ENCODE assay signal across 26 mouse cellular contexts in the genomic region with DNA sequence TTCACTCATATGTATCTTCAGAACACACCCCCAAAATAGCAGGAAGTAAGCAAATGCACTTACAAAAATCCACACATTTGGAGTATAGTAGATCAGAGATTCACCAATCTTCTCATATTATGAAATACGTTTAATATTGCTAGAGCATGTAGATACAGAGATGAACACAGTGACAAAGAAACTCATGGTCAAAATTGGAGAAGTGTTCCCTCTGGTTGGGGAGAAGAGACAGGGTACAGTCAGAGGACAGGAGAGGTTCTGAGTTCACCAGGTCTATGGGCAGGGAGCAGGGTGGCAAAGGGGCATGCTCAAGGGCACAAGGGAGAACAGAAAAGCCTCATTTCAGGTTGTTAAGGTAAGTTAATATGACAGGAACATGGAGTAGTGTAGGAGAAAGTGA.
DNase-seq lines count a peak whose midpoint lies in the region; ATAC-seq and TF ChIP-seq lines count a peak whose summit lies in the region.
"Had no signal": no experiment of that assay in that cellular context is flagged by ENCODE, and none has a peak within 500 bp of the region (broad histone marks: within the 10 kb centered on the region; RNA-seq: fewer than 3 reads in every experiment).

No protein-coding gene starts in this region.

- no peak for TF ChIP-seq POLR2A in bone marrow macrophage, adult 2 months (IDR thresholded peaks at IDR 0.05; ENCODE audit: borderline replicate concordance, low read depth, low read length)

- peak; percentile 58 for ATAC-seq in granulocyte monocyte progenitor cell, adult 5-6 weeks (replicated peaks; ENCODE audit: poor library complexity, severe bottlenecking)
- ATAC-seq in forebrain, embryonic 11.5 days (replicated peaks; ENCODE audit: low FRiP score): no peak
- ATAC-seq: activated CD4-positive, CD25-positive, alpha-beta regulatory T cell, adult 4 months; CD4-positive, CD25-positive, alpha-beta regulatory T cell, adult 4 months; forebrain, embryonic 16.5 days; hindbrain, embryonic 16.5 days; intestine, embryonic 15.5 days had no signal

- no peak overlapping the region for H3K9ac ChIP-seq in forebrain, embryonic 11.5 days (ENCODE audit: low read length)
- H3K9ac ChIP-seq: embryonic facial prominence, embryonic 12.5 days; embryonic facial prominence, embryonic 15.5 days; forebrain, embryonic 12.5 days; hindbrain, embryonic 13.5 days; intestine, embryonic 15.5 days had no signal

- TF ChIP-seq CTCF in bone marrow macrophage, adult 2 months (IDR thresholded peaks at IDR 0.05; ENCODE audit: low read depth, low read length): no peak

- H3K36me3 ChIP-seq in megakaryocyte, embryonic 14.5 days (replicated peaks; ENCODE audit: low read length): no peaks in the 10 kb centered on the region
- no peaks in the 10 kb centered on the region for H3K36me3 ChIP-seq in forebrain, embryonic 11.5 days (ENCODE audit: control insufficient read depth, insufficient read depth, low read length)
- H3K36me3 ChIP-seq: embryonic facial prominence, embryonic 12.5 days; embryonic facial prominence, embryonic 15.5 days; forebrain, embryonic 12.5 days; hindbrain, embryonic 13.5 days; intestine, embryonic 15.5 days had no signal

- no peak overlapping the region for H3K4me2 ChIP-seq in forebrain, embryonic 11.5 days (ENCODE audit: low read depth, low read length, severe bottlenecking)
- H3K4me2 ChIP-seq: embryonic facial prominence, embryonic 12.5 days; embryonic facial prominence, embryonic 15.5 days; forebrain, embryonic 12.5 days; heart, embryonic 11.5 days; hindbrain, embryonic 13.5 days; intestine, embryonic 15.5 days had no signal

- H3K27ac ChIP-seq in bone marrow macrophage, adult 2 months (ENCODE audit: insufficient read depth, low read depth, low read length): peak overlapping the region; percentile 5
- H3K27ac ChIP-seq in forebrain, embryonic 11.5 days (ENCODE audit: low read depth, low read length): no peak overlapping the region
- H3K27ac ChIP-seq: embryonic facial prominence, embryonic 12.5 days; embryonic facial prominence, embryonic 15.5 days; forebrain, embryonic 12.5 days; gastrocnemius, adult 2 months; heart, adult 2 months; hindbrain, embryonic 13.5 days; intestine, embryonic 15.5 days had no signal

- H3K27me3 ChIP-seq in megakaryocyte, embryonic 14.5 days (replicated peaks): no peaks in the 10 kb centered on the region
- H3K27me3 ChIP-seq in forebrain, embryonic 11.5 days (ENCODE audit: control insufficient read depth, insufficient read depth, low read length): no peaks in the 10 kb centered on the region
- H3K27me3 ChIP-seq: embryonic facial prominence, embryonic 12.5 days; embryonic facial prominence, embryonic 15.5 days; forebrain, embryonic 12.5 days; hindbrain, embryonic 13.5 days; intestine, embryonic 15.5 days had no signal

- no peak for DNase-seq in frontal cortex, postnatal 10 days (ENCODE audit: low spot score in 2 of 2)
- no peak for DNase-seq in forebrain, embryonic 11.5 days (ENCODE audit: low spot score)
- DNase-seq in adrenal gland, postnatal 25 days: no peak
- DNase-seq: adrenal gland, adult 8-10 months; adrenal gland, postnatal 36 days; cerebellum, adult 11 months; cerebellum, adult 8-10 months; cerebellum, postnatal 10 days; cerebellum, postnatal 36 days; gastrocnemius, adult 2 months; gastrocnemius, postnatal 14 days; heart, adult 2 months; kidney, adult 11 months had no signal

- no peaks in the 10 kb centered on the region for H3K9me3 ChIP-seq in megakaryocyte, embryonic 14.5 days
- H3K9me3 ChIP-seq in forebrain, embryonic 11.5 days (ENCODE audit: control insufficient read depth, low read length): no peaks in the 10 kb centered on the region
- H3K9me3 ChIP-seq: embryonic facial prominence, embryonic 12.5 days; embryonic facial prominence, embryonic 15.5 days; forebrain, embryonic 12.5 days; hindbrain, embryonic 13.5 days; intestine, embryonic 15.5 days had no signal

- no peak overlapping the region for H3K4me3 ChIP-seq in bone marrow macrophage, adult 2 months (ENCODE audit: insufficient read depth, low read length)
- peak overlapping the region; percentile 21 for H3K4me3 ChIP-seq in megakaryocyte, embryonic 14.5 days (replicated peaks)
- no peak overlapping the region for H3K4me3 ChIP-seq in forebrain, embryonic 11.5 days (ENCODE audit: low read depth, low read length)
- H3K4me3 ChIP-seq: embryonic facial prominence, embryonic 12.5 days; embryonic facial prominence, embryonic 15.5 days; forebrain, embryonic 12.5 days; gastrocnemius, adult 2 months; heart, adult 2 months; hindbrain, embryonic 13.5 days; intestine, embryonic 15.5 days had no signal

- WGBS in forebrain, embryonic 11.5 days: 87% methylated on average over 1 of the region's 1 CpGs

- peaks cover 35% of the 10 kb centered on the region for H3K4me1 ChIP-seq in bone marrow macrophage, adult 2 months (ENCODE audit: control insufficient read depth, insufficient read depth, low read length)
- peaks cover 98% of the 10 kb centered on the region for H3K4me1 ChIP-seq in megakaryocyte, embryonic 14.5 days
- H3K4me1 ChIP-seq in forebrain, embryonic 11.5 days (replicated peaks; ENCODE audit: control insufficient read depth, insufficient read depth, low read length): no peaks in the 10 kb centered on the region
- H3K4me1 ChIP-seq: embryonic facial prominence, embryonic 12.5 days; embryonic facial prominence, embryonic 15.5 days; forebrain, embryonic 12.5 days; hindbrain, embryonic 13.5 days; intestine, embryonic 15.5 days had no signal
